Mouse (Mus musculus) frontal cortex, postnatal 25 days (tissue): ENCODE results near the gene Polr3gl.
A peak's percentile ranks its signal among the peaks of the same experiment; 100 is the strongest.
"Not testable (repeated sequence)": the region's sequence is repeated elsewhere in the genome, so short reads cannot be mapped to it uniquely, and the experiment has no call there.

Experiments used
- DNase-seq, 2 experiments: peaks; one replicate each; pipeline ENCODE4 v3.0.0; 2022; ENCODE audit warnings: low spot score in 2 of 2

Gene Polr3gl

DNA sequence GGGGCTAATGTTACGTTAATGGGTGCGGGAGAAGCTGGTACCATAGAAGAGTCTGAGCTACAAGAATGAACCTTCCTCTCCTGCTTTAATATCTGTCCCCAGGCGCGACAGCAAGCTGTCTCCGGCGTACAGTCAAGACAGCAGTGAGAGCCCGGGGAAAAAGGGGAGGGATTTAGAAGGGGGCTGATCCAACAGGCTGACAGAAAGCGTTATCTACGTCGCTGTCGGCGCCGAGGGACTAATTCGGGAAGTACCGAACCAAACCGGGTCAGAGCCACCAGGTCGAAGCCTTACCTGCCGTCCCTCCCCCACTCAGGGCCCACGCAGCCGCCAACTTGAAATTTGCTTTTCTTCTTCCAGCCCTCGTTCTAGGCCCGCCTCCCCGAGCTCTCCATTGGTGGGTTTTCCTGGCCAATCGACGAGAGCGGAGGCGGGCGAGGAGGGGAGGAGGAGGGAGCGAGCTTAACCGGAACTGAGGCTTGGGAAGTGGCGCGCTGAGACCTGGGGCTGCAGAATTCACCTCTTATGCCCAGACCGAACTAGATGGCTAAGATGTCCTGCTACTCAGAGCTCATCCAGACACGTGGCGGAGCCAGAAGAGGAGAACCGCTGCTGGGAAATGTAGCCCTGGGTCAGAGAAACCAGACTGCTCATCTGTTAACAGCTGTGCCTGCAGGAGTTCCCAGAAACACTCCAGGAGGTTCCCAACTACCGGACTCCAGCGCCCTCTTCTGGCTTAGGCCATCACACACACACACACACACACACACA is at the start of gene Polr3gl:
TSS of gene Polr3gl (minus strand) at position 392 of the 771 bp plus-strand sequence.
- peak; percentile 91 to 92 for DNase-seq

DNA sequence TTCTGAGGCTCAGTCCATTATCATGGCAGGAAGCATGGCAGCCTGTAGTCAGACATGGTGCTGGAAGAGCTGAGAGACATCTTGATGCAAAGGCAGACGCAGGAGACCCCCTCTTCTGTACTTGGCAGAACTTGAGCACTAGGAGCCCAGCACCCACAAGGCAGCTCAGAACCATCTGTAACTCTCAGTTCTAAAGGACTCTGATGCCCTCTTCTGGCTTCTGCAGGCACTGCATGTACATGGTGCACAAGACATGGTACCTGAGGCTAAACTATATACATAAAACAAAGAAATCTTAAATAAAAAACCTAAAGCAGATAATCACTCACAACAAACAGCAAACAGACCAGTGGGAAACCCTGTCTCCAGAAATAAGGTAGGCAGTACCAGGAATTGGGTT is 45.2 kb upstream of the Polr3gl start:
- DNase-seq = peak; percentile 30 to 42

DNA sequence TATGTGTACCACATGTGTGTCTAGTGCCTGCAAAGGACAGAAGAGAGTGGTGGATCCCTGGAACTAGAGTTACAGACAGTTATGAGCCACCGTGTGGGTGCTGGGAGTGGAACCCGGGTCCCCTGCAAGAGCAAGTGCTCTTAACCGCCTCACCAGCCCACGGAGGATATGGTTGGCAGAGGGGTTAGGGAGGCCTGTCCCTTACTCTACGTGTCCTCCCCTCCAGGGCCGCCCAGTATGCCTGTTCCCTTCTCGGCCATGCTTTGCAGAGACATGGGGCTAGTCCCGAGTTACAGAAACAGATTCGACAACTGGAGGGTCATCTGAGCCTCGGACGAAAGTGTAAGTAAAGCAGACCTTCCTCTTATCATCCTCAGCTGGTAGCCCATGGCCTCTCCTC is 42.5 kb upstream of the Polr3gl start:
- no peak for DNase-seq

DNA sequence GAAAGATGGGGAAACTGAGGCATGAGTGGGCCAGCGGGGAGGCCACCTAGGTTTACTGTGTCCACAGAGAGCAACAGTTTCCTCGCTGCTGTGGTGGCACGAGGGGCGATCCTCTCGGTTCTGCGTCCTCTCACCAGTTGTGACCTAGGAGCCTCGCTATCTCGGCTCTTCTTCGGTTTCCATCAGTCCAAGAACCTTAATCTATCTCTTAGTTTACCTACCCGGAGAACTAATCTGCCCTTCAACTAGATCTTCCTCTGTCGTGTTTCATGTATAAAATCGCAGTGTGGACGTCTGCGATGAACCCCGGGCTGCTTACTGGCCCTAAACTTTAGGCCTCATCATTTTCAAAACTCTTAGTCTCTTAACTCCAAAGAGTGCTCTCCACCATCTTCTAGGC is 41.9 kb upstream of the Polr3gl start:
- no peak for DNase-seq

DNA sequence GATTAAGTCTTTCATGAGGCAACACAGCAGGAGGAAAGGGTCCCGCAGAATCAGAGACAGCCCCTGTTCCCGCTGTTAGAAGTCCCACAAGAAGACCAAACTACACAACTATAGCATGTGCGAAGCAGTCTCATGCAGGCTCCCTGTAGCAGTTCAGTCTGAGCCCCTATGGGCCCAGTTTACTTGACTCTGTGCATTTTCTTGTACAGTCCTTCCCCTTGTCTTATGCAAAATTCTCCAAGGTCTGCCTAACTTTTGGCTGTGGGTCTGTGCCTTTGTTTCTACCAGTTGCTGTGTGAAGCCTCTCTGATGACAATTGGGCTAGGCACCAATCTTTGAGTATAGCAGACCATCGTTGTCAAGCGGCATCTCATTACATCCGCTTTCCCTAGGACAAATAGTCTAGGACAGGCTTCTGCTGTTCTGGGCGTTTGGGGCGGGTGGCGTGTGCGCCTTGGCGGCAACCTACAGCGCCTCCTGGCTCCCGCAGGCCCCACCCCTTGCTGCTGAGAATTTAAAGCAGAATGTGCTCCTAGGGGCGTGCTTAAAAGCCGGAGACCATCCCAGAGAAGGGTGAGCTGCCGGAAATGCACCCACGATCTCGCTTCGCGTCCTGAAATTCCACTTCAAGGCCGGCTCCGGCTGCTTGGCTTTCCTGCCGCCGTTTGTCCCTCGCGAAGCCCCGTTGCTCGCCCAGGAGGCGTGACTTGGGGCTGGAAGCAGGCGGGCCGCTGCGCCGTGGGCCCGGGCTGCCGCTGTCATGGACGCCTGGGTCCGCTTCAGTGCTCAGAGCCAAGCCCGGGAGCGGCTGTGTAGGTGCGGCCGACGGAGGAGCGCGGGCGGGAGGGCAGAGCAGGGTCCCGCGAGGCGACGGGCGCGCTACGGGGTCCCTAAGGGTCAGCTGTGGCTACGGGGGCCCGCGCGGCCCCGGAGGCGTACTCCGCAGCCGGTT is 41.2 kb upstream of the Polr3gl start, which contains the start of the genes Pex11b and Gm42957:
TSS of gene Pex11b (plus strand) at position 449 of the 952 bp plus-strand sequence.
TSS of gene Gm42957 (plus strand) at position 547 of the 952 bp plus-strand sequence.
- peak; percentile 78 to 81 for DNase-seq

DNA sequence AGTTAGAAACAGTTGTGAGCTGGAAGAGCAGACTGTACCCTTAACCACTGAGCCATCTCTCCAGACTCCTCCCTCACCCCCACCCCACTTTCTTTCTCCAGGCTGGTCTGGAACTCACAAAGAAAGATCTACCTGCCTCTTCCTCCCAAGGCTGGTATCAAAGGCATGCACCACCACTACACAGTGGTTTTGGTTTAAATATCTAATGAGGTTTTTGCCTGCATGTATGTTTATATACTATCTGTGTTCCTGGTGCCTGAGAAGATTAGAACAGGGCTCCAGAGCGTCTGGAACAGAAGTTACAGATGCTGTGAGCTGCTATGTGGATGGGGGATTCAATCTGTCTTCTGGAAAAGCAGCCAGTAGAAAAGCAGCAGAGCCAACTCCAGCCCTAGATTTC is 40.0 kb upstream of the Polr3gl start:
- no peak for DNase-seq

DNA sequence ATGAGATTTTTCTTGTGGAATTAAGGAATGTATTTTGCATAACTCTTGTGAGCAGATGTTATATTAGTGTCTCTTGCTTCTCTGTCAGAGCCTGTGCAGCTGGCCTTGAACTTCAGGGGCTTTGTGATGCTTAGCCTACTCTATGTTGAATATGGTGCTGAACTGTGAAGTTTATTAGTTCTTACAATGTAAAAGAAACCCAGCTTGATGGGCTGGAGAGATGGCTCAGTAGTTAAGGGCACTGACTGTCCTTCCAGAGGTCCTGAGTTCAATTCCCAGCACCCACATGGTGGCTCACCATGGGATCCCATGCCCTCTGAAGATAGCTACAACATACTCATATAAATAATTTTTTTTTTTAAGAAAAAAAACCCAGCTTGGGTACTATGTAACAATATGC is 38.1 kb upstream of the Polr3gl start:
- no peak for DNase-seq

DNA sequence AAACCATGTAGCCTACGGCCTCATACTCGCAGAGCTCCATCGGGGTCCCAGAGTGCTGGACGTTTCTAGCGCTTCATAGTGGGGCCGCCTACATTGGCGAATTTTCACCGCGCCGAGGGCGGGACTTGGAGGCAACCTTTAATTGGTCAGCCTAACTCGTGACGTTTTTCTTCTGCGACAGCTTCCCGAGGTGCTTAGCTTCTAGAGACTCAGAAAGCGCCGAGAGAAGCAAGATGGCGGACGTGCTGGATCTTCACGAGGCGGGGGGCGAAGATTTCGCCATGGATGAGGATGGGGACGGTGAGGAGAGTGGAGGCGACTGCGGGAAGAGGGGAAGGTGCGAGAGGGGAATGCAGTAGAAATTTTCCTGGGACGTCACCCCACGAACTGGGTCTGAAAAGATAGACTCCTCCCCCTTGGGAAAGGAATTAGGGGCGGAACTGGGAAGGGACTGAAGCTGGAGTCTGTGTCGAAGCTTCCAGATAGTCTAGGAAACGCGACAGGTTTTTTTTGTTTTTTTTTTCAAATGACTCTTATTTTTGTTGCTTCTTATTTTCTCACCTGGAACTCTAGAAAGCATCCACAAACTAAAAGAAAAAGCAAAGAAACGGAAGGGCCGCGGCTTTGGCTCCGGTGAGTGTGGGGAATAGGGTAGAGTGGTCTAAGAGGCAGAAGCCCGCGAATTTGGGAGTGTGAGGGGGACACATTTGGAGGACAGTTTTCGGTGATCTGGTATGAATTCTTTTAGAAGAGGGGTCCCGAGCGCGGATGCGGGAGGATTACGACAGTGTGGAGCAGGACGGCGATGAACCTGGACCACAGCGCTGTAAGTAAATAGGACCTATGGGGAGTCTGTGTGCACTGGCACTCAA is 36.0 kb upstream of the Polr3gl start, which contains the start of gene Rbm8a:
TSS of gene Rbm8a (plus strand) at position 205 of the 872 bp plus-strand sequence.
- DNase-seq = peak; percentile 96 to 97

DNA sequence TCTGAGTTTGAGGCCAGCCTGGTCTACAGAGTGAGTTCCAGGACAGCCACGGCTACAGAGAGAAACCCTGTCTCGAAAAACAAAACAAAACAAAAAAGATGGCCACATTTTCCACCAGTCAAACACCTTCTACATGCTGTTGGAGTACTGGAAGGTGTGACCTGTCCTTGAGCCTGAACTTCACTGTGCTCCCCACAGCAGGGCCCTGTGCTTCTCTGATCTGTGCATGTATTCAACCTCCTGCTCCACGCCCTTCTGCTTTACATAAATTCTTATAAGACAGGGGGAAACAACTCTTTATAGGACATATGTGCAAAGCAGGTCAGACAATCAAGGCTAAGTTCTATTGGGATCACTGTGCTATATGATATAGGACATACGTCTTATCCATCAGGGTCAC is 29.2 kb upstream of the Polr3gl start:
- DNase-seq = no peak

DNA sequence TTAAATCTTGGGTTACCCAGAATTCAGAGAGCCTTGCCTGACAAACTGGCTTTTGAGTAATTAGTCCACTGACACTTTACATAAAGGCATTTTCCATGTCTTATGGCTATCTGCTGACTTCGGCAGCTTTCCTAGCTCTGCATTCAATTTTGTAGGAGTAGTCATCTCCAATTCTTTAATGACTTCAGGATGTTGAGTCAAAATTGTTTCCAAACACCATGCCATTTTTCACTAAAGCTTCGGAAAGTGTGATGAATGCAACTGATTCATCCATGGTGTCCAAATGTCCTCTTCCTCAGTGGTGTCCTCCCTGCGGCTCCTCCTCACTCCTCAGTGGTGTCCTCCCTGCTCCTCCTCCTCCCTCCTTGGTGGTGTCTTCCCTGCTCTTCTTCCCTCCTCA is 24.0 kb upstream of the Polr3gl start:
- no peak for DNase-seq

DNA sequence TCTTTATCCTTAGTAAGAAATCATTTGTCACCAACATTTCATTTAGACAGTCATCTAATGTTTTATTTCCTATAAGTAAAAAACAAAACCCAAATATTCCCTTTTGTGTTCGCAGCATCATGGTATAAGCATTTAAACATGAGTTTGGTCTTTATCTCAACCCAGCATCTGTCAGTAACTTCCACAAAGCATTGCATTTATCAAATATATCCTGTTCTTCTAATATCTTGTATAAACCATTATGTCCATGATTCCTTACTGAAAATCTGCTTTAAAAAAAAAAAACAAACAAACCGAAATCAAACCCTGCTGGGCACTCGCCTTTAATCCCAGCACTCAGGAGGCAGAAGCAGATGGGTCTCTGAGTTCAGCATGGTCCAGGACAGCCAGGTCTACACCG is 12.6 kb upstream of the Polr3gl start:
- DNase-seq = no peak

DNA sequence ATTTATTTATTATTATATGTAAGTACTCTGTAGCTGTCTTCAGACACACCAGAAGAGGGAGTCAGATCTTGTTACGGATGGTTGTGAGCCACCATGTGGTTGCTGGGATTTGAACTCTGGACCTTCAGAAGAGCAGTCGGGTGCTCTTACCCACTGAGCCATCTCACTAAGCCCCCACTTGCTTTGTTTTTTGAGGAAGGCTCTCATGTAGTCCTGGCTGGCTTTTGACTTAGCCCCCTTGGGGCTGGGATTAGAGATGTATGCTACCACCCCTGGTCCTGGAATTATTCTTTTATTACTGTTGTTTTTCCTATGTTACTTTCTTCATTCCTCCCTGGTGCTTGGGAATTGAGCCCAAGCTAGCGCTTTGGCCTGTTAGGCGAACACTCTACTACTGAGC is 12.0 kb upstream of the Polr3gl start:
- not testable (repeated sequence) for DNase-seq

DNA sequence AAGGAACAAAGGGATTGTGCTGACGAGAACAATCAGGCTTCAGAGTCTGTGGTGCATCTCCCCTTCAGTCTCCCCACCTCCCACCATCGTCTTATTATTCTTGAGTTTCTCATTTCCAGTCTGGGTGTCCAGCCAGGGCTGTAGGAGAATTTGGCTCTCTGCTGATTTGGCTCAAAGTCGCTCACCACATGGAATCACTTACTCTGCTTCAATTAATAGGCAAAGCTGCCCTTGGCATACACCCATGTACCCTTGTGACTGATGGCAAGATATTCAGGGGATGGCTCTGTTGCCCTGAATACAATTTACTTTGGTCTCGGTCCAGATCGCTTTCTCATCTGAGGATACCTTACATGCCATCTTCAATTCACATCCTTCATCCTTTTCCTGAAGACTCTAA is 9.3 kb upstream of the Polr3gl start:
- DNase-seq = no peak

DNA sequence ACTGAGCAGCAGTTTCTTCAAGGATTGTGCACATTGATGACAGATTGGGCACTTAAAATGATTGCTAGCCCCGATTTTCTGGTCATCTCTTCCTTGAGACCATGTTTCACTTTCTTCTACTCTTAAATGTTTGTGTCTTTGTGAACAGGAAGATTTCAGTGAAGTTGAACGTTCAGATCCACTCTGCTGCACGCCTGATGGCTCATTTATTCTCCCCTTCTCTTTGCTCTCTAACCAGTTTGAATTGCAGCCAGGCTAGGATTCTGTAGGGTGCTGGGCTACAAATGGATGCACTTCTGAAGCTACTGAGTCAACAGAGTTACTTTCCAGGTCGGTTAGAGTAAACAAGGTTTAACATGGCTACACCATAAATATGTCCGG is 8.7 kb upstream of the Polr3gl start:
- DNase-seq = no peak

DNA sequence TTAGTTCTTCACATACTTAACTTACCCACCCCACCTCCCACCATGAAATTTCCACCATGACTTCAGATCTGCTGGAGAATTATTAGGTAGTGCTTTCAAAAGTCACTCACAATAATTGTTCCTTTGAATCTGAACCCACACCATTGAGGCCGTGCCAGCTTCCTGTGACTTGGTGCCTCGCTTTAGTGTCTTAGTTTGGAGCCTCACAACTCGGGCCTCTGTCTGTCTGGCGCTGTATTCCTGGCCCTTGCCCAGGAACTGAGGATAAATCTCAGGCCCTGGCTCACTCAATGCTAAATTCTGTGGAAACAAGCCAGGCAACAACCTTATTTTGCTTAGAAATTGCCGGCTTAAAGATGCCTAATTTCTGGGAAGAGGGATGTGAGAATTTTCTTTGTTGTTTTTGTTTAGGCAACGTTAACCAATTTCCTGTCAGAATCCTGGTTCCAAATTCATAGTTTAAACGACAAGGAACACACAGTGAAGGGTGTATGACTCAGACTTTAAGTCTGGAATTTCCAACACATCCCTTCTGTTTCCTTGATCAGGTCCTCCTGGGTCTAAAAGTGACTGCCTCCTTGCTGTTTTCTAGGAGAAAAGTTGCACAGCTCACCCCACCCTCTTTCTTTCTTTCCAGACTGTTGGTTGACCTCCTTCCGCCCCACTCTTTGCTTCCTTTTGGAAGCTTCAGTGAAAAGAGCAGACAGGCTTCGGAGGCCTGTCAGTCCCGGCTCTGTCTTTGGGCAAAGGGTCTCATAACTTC is 8.1 kb upstream of the Polr3gl start:
- DNase-seq = no peak

DNA sequence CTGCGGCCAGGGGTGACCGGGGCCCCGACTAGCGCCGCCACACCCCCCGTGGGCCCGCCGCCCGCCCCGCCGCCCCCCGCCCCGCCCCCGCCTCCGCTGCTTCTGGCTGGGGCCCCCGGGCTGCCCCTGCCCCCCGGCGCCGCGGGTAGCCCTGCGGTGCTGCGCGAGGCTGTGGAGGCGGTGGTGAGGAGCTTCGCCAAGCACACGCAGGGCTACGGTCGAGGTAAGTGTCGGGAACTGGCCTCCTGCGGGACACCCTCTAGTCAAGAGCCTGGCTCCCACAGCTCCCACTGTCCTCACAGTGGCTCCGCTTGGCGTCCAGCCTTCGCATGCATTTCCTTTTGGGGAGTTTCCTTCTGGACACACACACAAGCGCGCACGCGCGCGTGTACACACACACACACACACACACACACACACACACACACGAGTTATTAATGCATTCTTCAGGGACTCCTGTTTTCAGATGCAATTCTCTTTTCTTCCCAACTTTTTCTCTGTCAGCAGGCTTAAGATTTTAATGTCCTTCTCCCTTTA is 7.3 kb upstream of the Polr3gl start:
- peak; percentile 39 to 49 for DNase-seq

DNA sequence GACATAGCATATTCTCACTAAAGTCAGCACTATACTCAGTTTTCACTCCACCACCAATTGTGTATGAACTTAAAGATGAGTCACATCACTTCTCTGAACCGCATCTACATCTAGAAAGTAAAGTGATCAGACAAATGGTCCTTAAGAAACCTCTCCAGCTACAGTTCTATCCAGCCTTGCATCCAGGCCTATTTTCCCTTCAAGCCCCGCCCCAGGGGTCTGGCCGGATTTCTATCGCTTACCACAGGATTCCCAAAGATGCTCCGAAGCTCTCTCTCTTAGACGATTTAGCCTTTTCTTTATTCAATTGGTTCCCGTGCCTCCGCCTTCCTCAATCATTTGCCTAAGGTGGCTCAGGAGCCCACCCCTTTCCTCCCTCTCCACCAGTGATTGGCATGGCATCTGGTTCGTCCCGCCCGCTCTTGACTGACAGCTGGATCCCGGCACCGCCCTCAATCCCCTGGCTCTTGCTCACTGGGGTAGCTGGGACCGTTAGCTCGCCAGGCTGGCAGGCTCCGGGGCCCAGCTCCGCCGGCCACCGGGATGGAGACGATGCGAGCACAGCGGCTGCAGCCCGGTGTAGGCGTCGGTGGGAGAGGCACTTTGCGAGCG is 6.8 kb upstream of the Polr3gl start, which contains the start of gene Lix1l:
TSS of gene Lix1l (plus strand) at position 511 of the 612 bp plus-strand sequence.
- DNase-seq = peak; percentile 77 to 88

DNA sequence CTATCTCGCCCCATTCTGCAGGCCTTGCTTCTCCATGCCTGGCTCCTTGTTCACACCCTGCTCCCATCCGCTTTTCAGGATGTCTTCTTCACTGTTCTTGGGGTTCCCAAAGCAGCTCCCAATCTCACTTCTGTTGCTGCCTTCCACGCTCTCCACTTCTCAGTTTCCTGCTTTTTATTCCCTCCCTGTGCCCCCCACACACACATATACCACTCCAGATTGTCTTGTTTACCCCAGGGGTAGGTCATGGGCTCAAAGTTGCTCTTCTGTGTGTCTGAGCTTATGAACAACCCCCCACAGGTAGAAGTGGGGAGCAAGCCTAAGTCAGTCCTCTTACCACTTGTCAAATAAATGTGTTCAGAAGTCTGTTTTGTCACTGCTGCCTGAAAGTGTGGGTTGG is 5.4 kb upstream of the Polr3gl start:
- no peak for DNase-seq

DNA sequence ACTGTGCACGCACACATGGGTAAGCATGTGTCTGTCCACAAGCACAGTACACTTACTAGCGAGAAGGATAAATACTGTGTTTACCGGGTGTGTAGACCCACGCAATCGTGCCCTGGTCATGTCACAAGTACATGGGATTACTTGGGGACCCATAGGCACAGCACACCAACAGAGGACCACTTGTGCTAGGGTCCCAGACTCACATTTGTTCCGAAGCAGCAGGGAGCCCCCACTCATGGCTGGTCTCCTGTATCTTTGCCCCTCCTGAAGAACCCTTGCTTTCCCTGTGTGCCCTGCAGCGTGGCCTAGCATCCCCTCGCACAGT is 5.0 kb upstream of the Polr3gl start:
- no peak for DNase-seq
